Mouse (Mus musculus) testis, adult 2 months (tissue): ENCODE measurements around the gene Agmat.

Source experiments
- CTCF ChIP-seq: fragments of 200-500 bp; IDR thresholded peaks from 2 replicates; pipeline ENCODE4 v1.5.1; 2012; ENCODE audit warnings: low read depth, mild to moderate bottlenecking, inconsistent platforms, low read length, moderate library complexity; ENCODE audit not compliant: control insufficient read depth, insufficient read depth, insufficient replicate concordance
- POLR2A ChIP-seq: fragments of 200-500 bp; IDR thresholded peaks from 2 replicates; pipeline ENCODE4 v1.6.1; 2012; ENCODE audit warnings: low read depth, mild to moderate bottlenecking, inconsistent platforms, low read length, moderate library complexity; ENCODE audit not compliant: control insufficient read depth

- TF ChIP-seq CTCF (no peak), POLR2A (peak; percentile 92)
Observed at GRCm38 (mm10) chr4:141722731-141723672, 23.5 kb upstream of the Agmat start, which contains the start of gene Ddi2.
